Mouse (Mus musculus) embryonic facial prominence, embryonic 13.5 days (tissue): ENCODE measurements at regions not wholly inside any gene's neighbourhood (a gene's known extent, or its start where the extent isn't known, plus 50 kb on each side); places are given as distances from the start of the nearest gene placed in this dataset.
"Not testable (repeated sequence)": the region's sequence is repeated elsewhere in the genome, so short reads cannot be mapped to it uniquely, and the experiment has no call there.

ENCODE experiments used
- ATAC-seq: fragments of 200-750 bp; cut with Nextera tagmentation; 2 replicates; pipeline ENCODE4 v1.8.0; 2017; ENCODE audit warnings: low read depth; ENCODE audit not compliant: insufficient number of reproducible peaks, insufficient read depth, low FRiP score, low TSS enrichment
- H3K27ac ChIP-seq: fragments of 300-500 bp; sonication (generic); 2 replicates; pipeline ENCODE4 v1.5.1; 2015; ENCODE audit warnings: moderate library complexity, mild to moderate bottlenecking, inconsistent platforms
- H3K27me3 ChIP-seq: fragments of 300-500 bp; sonication (generic); 2 replicates; pipeline ENCODE4 v1.6.1; 2015; ENCODE audit warnings: mild to moderate bottlenecking, inconsistent platforms
- H3K36me3 ChIP-seq: fragments of 300-500 bp; sonication (generic); 2 replicates; pipeline ENCODE4 v1.6.1; 2015; ENCODE audit warnings: mild to moderate bottlenecking, inconsistent platforms
- H3K4me1 ChIP-seq: fragments of 300-500 bp; sonication (generic); 2 replicates; pipeline ENCODE4 v1.6.1; 2015; ENCODE audit warnings: inconsistent platforms
- H3K4me2 ChIP-seq: fragments of 300-500 bp; sonication (generic); 2 replicates; pipeline ENCODE4 v1.6.1; 2015; ENCODE audit warnings: moderate library complexity, mild to moderate bottlenecking, inconsistent platforms
- H3K4me3 ChIP-seq: fragments of 300-500 bp; sonication (generic); 2 replicates; pipeline ENCODE4 v1.5.1; 2015; ENCODE audit warnings: mild to moderate bottlenecking, inconsistent platforms
- H3K9ac ChIP-seq: fragments of 300-500 bp; sonication (generic); 2 replicates; pipeline ENCODE4 v1.6.1; 2015; ENCODE audit warnings: mild to moderate bottlenecking, inconsistent platforms
- H3K9me3 ChIP-seq: fragments of 300-500 bp; sonication (generic); 2 replicates; pipeline ENCODE4 v1.6.1; 2016; ENCODE audit warnings: inconsistent platforms
- WGBS: fragments of 180-500 bp; shearing (Covaris S2); methylation state at CpG from one replicate; pipeline ENCODE4 v1.1.7; 2015; ENCODE audit warnings: mixed read lengths; 5-methylcytosine and 5-hydroxymethylcytosine counted together

- ATAC-seq, result no peak
- Histone ChIP-seq H3K9ac (no peak overlapping the region), H3K4me3 (no peak overlapping the region), H3K27ac (no peak overlapping the region), H3K36me3 (no peaks in the 10 kb centered on the region), H3K9me3 (no peaks in the 10 kb centered on the region), H3K27me3 (no peaks in the 10 kb centered on the region), H3K4me2 (no peak overlapping the region), H3K4me1 (no peaks in the 10 kb centered on the region)
- 80% methylated on average over 2 of the region's 2 CpGs for WGBS
Observed at GRCm38 (mm10) chr2:64440961-64441360, 343.1 kb upstream of the Fign start.

GRCm38 (mm10) chr2:64417129-64417528 lies 319.3 kb upstream of the Fign start:
- H3K36me3 ChIP-seq, H3K9ac ChIP-seq, H3K4me2 ChIP-seq, H3K4me1 ChIP-seq, H3K27me3 ChIP-seq, ATAC-seq, H3K9me3 ChIP-seq, H3K4me3 ChIP-seq, H3K27ac ChIP-seq: not testable (repeated sequence)

- Histone ChIP-seq H3K27me3 (no peaks in the 10 kb centered on the region), H3K36me3 (no peaks in the 10 kb centered on the region), H3K27ac (no peak overlapping the region), H3K9ac (no peak overlapping the region), H3K9me3 (no peaks in the 10 kb centered on the region), H3K4me3 (no peak overlapping the region), H3K4me1 (no peaks in the 10 kb centered on the region), H3K4me2 (no peak overlapping the region)
- ATAC-seq, result no peak
- WGBS, result 15% methylated on average over 1 of the region's 1 CpGs
Observed at GRCm38 (mm10) chr2:64413846-64414245, 316.0 kb upstream of the Fign start.

- Histone ChIP-seq H3K36me3 (no peaks in the 10 kb centered on the region), H3K9ac (no peak overlapping the region), H3K4me3 (no peak overlapping the region), H3K4me2 (no peak overlapping the region), H3K4me1 (no peaks in the 10 kb centered on the region), H3K27ac (no peak overlapping the region), H3K27me3 (no peaks in the 10 kb centered on the region), H3K9me3 (no peaks in the 10 kb centered on the region)
- ATAC-seq, result no peak
Observed at GRCm38 (mm10) chr2:64413263-64413662, 315.4 kb upstream of the Fign start.

- Histone ChIP-seq H3K9ac (no peak overlapping the region), H3K9me3 (no peaks in the 10 kb centered on the region), H3K36me3 (no peaks in the 10 kb centered on the region), H3K4me1 (peaks cover 9% of the 10 kb centered on the region), H3K4me2 (no peak overlapping the region), H3K27me3 (no peaks in the 10 kb centered on the region), H3K4me3 (no peak overlapping the region), H3K27ac (no peak overlapping the region)
- 79% methylated on average over 4 of the region's 4 CpGs for WGBS
- ATAC-seq, result no peak
Observed at GRCm38 (mm10) chr2:64395946-64396345, 298.1 kb upstream of the Fign start.

GRCm38 (mm10) chr2:64394619-64395294 lies 296.9 kb upstream of the Fign start:
- no peaks in the 10 kb centered on the region for H3K36me3 ChIP-seq
- peak; percentile 56; the same call in 1 of the 2 replicates for ATAC-seq
- WGBS, result 12% methylated on average over 11 of the region's 11 CpGs
- H3K27me3 ChIP-seq, result no peaks in the 10 kb centered on the region
- H3K27ac ChIP-seq, result 0 out of 2 replicates have a peak overlapping the region, but pooled peaks have one; percentile 22
- H3K9me3 ChIP-seq, result no peaks in the 10 kb centered on the region
- no peak overlapping the region for H3K9ac ChIP-seq
- H3K4me3 ChIP-seq, result no peak overlapping the region
- H3K4me2 ChIP-seq, result peak overlapping the region; percentile 30
- peaks cover 11% of the 10 kb centered on the region for H3K4me1 ChIP-seq

- peak overlapping the region; percentile 30 for H3K4me2 ChIP-seq
- peaks cover 12% of the 10 kb centered on the region for H3K4me1 ChIP-seq
- 27% methylated on average over 8 of the region's 8 CpGs for WGBS
- no peaks in the 10 kb centered on the region for H3K36me3 ChIP-seq
- no peaks in the 10 kb centered on the region for H3K27me3 ChIP-seq
- no peak for ATAC-seq
- H3K9me3 ChIP-seq, result no peaks in the 10 kb centered on the region
- no peak overlapping the region for H3K4me3 ChIP-seq
- 0 out of 2 replicates have a peak overlapping the region, but pooled peaks have one; percentile 22 for H3K27ac ChIP-seq
- no peak overlapping the region for H3K9ac ChIP-seq
Observed at GRCm38 (mm10) chr2:64394199-64394598, 296.4 kb upstream of the Fign start.

- H3K4me2 ChIP-seq, result no peak overlapping the region
- H3K27ac ChIP-seq, result no peak overlapping the region
- 20% methylated on average over 2 of the region's 2 CpGs for WGBS
- no peaks in the 10 kb centered on the region for H3K36me3 ChIP-seq
- H3K9me3 ChIP-seq, result no peaks in the 10 kb centered on the region
- no peak for ATAC-seq
- H3K4me3 ChIP-seq, result no peak overlapping the region
- H3K9ac ChIP-seq, result no peak overlapping the region
- H3K4me1 ChIP-seq, result no peaks in the 10 kb centered on the region
- no peaks in the 10 kb centered on the region for H3K27me3 ChIP-seq
Observed at GRCm38 (mm10) chr2:64369791-64370190, 272.0 kb upstream of the Fign start.

GRCm38 (mm10) chr2:64367188-64367587 lies 269.4 kb upstream of the Fign start:
- Histone ChIP-seq H3K27me3 (no peaks in the 10 kb centered on the region), H3K36me3 (no peaks in the 10 kb centered on the region), H3K4me3 (no peak overlapping the region), H3K9me3 (no peaks in the 10 kb centered on the region), H3K4me2 (no peak overlapping the region), H3K9ac (no peak overlapping the region), H3K4me1 (no peaks in the 10 kb centered on the region), H3K27ac (no peak overlapping the region)
- WGBS, result 80% methylated on average over 7 of the region's 7 CpGs
- no peak for ATAC-seq

- no peaks in the 10 kb centered on the region for H3K27me3 ChIP-seq
- no peaks in the 10 kb centered on the region for H3K4me1 ChIP-seq
- no peak overlapping the region for H3K27ac ChIP-seq
- H3K4me2 ChIP-seq, result no peak overlapping the region
- no peak overlapping the region for H3K9ac ChIP-seq
- WGBS, result 91% methylated on average over 5 of the region's 5 CpGs
- H3K4me3 ChIP-seq, result no peak overlapping the region
- ATAC-seq, result no peak
- H3K36me3 ChIP-seq, result no peaks in the 10 kb centered on the region
- H3K9me3 ChIP-seq, result no peaks in the 10 kb centered on the region
Observed at GRCm38 (mm10) chr2:64366528-64366927, 268.7 kb upstream of the Fign start.

- Histone ChIP-seq H3K36me3 (no peaks in the 10 kb centered on the region), H3K27me3 (no peaks in the 10 kb centered on the region), H3K27ac (no peak overlapping the region), H3K9ac (no peak overlapping the region), H3K4me1 (no peaks in the 10 kb centered on the region), H3K4me3 (no peak overlapping the region), H3K4me2 (no peak overlapping the region), H3K9me3 (no peaks in the 10 kb centered on the region)
- no peak for ATAC-seq
- 91% methylated on average over 4 of the region's 4 CpGs for WGBS
Observed at GRCm38 (mm10) chr2:64356286-64356685, 258.4 kb upstream of the Fign start.

- WGBS, result 48% methylated on average over 2 of the region's 2 CpGs
- no peak overlapping the region for H3K27ac ChIP-seq
- no peak overlapping the region for H3K4me3 ChIP-seq
- H3K9me3 ChIP-seq, result no peaks in the 10 kb centered on the region
- ATAC-seq, result no peak
- no peaks in the 10 kb centered on the region for H3K4me1 ChIP-seq
- H3K4me2 ChIP-seq, result no peak overlapping the region
- H3K27me3 ChIP-seq, result no peaks in the 10 kb centered on the region
- H3K36me3 ChIP-seq, result no peaks in the 10 kb centered on the region
- no peak overlapping the region for H3K9ac ChIP-seq
Observed at GRCm38 (mm10) chr2:64325499-64325898, 227.7 kb upstream of the Fign start.
